Mouse (Mus musculus) gastrocnemius, adult 2 months (tissue): ENCODE results near the gene D330020A13Rik. TPM values are rescaled to one million over a fixed set of nuclear protein-coding genes. Genes with fewer than 3 reads are reported as not detected.
A peak's percentile ranks its signal among the peaks of the same experiment; 100 is the strongest.
"Not testable (repeated sequence)": the region's sequence is repeated elsewhere in the genome, so short reads cannot be mapped to it uniquely, and the experiment has no call there.

Source experiments
- DNase-seq: peaks from one replicate; pipeline ENCODE4 v3.0.0; 2022
- H3K27ac ChIP-seq: fragments of 200-600 bp; 2 replicates; pipeline ENCODE4 v1.8.1; 2022; ENCODE audit warnings: mild to moderate bottlenecking
- H3K4me3 ChIP-seq: fragments of 200-600 bp; 2 replicates; pipeline ENCODE4 v1.8.1; 2022; ENCODE audit warnings: mild to moderate bottlenecking, moderate library complexity
- CTCF ChIP-seq: fragments of 200-600 bp; IDR thresholded peaks from 2 replicates; pipeline ENCODE4 v1.8.1; 2022; ENCODE audit warnings: antibody characterized with exemption, mild to moderate bottlenecking, moderate library complexity
- intact Hi-C: fragments of 180-260 bp; cut with DNase I; formaldehyde crosslinking; loops from one replicate; pipeline ENCODE4 v1.15.1; 2025
- total RNA-seq, 2 experiments: library from RNA; stranded (reverse); gene quantifications; 2 replicates each; pipeline ENCODE4 v1.2.3; 2021

Gene D330020A13Rik
- total RNA-seq, 2 experiments from 2014 or later: not detected

DNA sequence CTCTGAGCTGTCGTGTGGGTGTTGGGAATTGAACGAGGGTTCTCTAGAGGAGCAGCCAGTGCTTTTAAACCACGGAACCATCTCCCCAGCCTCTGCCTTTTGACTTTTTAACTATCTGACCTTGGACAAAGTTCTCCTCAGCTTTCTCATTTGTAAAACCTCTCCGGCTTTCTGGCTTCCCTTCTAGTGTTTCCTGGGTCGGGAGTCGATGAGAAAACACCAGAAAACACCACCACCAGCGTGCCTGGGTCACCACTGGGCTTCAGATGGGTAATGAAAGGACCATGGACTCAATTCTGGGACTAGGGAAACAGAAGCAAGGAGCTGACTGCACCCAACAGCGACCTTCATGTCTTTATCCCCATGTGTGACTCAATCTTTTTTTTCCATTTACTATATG, 20.0 kb upstream of the D330020A13Rik start:
- H3K27ac ChIP-seq: peak overlapping the region; percentile 66; the same call in 1 of the 2 replicates
- H3K4me3 ChIP-seq: no peak overlapping the region
- intact Hi-C loops: no loop called here
- no peak for TF ChIP-seq CTCF
- no peak for DNase-seq

DNA sequence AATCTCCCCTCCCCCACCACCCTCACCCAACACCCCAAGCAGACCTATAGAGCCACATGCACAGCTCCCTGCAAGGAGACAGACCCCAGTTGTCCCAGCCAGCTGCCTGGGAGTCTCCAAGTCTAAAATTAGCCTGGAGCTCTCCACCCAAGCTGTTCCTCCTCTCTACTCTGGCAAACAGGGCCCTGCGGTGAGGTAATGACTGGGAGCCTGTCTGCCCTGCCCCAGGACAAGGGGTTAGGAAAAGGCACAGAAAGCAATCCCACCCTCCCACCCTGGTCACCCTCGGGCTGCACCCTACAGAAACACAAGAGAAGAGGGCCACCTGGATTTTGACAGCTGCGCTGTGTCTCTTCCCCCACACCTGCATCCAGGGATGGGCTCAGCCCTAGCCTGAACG, 19.3 kb upstream of the D330020A13Rik start:
- peak; percentile 80 for DNase-seq
- intact Hi-C loops: no loop called here
- H3K4me3 ChIP-seq: peak overlapping the region; percentile 37
- peak overlapping the region; percentile 66 for H3K27ac ChIP-seq
- TF ChIP-seq CTCF: no peak

DNA sequence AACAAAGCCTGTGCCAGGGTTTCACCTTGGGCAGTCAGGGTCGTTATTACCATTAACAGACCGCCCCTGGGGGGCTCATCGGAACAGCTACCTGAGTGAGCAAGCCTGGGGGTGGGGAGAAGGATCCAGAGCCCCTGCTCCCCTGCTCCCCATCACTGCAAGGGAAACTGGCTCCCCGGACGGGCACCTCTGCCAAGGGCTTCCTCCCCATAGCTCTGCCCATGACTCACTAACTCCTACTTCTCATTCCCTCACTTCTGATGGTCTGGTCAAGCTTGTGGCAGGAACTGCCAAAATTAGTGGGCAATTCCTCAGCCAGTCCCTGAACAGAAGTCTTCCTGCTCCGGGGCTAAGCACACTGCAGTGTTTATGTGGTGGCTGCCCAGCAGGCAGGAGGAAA, 18.9 kb upstream of the D330020A13Rik start:
- H3K27ac ChIP-seq: peak overlapping the region; percentile 66; the same call in 1 of the 2 replicates
- intact Hi-C loops: no loop called here
- H3K4me3 ChIP-seq: peak overlapping the region; percentile 37
- peak; percentile 31 for DNase-seq
- no peak for TF ChIP-seq CTCF

DNA sequence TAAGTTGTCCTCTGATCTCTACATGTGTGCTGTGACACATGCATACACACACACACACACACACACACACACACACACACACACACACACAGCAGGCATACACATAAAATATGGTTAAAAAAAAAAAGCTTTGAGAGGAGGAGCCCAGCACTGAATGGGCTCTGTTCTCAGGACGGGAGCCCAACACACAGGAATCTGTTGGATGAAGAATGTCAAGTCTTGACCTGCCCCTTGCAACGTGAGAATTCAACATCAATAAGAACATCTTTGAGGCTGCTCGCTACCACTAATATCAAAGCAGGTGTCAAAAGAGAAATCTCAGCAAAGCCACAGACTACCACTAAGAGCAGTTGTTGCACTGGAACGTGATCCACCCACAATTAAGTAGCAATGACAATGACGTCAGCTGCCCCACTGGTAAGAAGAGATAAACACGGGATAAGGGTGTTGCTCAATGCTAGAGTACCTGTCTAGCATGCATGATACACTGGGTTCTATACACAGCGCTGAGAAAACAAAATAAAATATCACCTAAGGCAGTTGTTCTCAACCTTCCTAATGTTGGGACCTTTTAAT, 17.2 kb upstream of the D330020A13Rik start:
- intact Hi-C loops: no loop called here
- DNase-seq: no peak
- no peak overlapping the region for H3K4me3 ChIP-seq
- no peak overlapping the region for H3K27ac ChIP-seq
- TF ChIP-seq CTCF: no peak

DNA sequence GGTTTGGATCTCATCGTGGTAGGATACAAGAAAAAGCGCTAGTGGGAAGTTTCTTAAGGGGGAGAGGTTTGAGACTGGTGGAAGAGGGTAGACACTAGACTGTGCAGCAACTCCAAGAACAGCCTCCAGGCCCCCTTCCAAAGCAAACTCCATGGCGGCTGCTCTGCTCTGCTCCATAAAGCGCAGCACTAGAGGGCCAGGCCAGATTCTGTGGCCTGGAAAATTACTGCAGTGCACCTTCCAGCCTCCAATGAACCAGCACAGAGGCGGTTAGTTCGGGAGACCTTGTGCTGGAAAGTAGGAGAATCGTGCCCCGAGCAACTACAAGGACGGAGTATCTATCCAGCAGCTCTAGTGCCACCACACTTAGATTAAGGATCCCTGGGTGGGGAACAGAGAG, 6.9 kb upstream of the D330020A13Rik start:
- intact Hi-C loops: no loop called here
- TF ChIP-seq CTCF: no peak
- H3K27ac ChIP-seq: no peak overlapping the region
- no peak for DNase-seq
- H3K4me3 ChIP-seq: no peak overlapping the region

DNA sequence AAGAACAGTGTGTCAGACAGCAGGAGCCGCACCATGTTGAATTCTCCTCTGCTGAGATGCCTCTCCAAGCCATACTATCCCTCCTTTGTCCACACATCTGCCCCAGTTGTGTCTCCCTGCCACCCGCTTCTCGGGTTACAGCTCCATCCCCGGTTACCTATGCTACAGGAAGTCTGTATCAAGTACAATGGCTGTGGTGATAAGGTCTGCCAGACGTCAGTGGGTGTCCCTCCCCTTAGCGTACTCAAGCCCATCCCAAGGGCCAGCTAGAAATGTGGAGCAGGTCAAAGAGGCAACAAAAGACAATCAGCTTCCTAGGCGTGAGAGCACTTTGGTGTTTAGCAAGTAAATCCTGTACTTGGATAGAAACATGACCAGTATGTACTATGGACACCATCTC, 5.6 kb upstream of the D330020A13Rik start:
- TF ChIP-seq CTCF: no peak
- Histone ChIP-seq H3K4me3 (no peak overlapping the region), H3K27ac (no peak overlapping the region)
- DNase-seq: no peak
- intact Hi-C loops: no loop called here

DNA sequence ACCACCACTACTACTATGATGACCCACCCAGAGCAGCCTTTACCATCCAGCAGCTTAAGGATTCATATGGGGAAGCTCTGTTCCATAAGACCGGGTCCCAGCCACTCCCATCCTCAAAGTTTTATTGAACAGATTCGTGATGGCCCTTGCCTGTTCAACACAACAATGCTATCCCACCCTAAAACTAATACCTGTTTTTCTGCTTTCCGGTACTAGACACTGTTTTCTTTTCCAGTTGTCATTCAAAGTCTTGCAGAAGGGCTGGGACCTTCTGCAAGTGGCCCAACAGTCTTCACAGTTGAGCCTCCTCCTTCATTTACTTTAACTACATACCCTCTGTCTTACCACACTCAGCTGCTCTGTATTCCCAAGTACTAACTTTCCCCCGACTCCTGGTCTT, 4.7 kb upstream of the D330020A13Rik start:
- Histone ChIP-seq H3K27ac (no peak overlapping the region), H3K4me3 (no peak overlapping the region)
- no peak for TF ChIP-seq CTCF
- DNase-seq: no peak
- intact Hi-C loops: no loop called here

DNA sequence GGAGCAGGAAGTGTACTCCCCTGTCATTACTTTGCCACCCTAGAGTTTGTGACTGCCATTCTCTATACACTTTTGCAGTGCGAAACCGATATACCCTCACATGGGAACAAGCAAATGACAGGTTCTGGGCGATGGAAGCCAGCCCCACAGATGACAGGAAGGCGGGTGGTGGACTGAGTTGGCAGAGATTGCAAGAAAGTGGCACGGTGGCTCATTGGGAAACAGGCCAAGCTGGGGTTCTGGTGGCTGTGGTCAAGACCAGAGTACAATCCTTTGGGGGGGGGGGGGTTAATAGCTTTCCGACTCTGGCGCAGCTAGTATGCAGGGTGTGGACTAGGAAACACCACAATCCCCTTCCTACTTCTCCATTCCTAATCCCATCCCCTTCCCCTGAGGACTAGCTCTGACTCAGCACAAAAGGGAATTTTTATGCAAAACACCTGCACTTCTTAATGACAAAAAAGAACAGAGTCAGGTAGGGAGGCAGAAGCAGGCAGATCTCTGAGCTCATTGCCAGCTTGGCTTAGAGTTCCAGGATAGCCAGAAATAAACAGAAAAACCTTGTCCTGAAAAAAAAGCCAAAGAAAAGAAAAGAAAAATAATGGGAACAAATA, 2.7 kb upstream of the D330020A13Rik start:
- no peak for DNase-seq

DNA sequence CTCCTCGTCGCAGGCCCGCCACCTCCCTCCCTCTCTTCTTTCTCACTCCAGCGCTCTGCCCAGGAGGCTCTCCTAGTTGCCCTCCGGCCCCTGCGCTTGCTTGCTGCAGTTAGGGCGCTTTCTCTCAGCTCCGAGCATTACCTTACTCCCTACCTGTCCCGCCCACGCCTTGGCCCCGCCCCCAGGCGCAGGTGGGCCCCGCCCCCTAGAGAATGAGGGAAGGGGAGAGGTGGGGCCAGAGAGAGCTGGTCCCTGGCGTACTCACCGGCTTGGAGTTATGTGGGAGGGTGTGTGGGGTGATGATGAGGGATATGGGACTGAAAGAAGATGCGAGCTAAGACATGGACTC, 595 bp downstream of the D330020A13Rik start:
- H3K4me3 ChIP-seq: peak overlapping the region; percentile 81
- intact Hi-C loops: no loop called here
- no peak for DNase-seq
- TF ChIP-seq CTCF: no peak
- H3K27ac ChIP-seq: no peak overlapping the region; the same call in 1 of the 2 replicates

More for the DNA sequence above, 2.7 kb upstream of the D330020A13Rik start:
- no peak overlapping the region for H3K4me3 ChIP-seq
- TF ChIP-seq CTCF: no peak
- intact Hi-C loops: no loop called here
- H3K27ac ChIP-seq: no peak overlapping the region

DNA sequence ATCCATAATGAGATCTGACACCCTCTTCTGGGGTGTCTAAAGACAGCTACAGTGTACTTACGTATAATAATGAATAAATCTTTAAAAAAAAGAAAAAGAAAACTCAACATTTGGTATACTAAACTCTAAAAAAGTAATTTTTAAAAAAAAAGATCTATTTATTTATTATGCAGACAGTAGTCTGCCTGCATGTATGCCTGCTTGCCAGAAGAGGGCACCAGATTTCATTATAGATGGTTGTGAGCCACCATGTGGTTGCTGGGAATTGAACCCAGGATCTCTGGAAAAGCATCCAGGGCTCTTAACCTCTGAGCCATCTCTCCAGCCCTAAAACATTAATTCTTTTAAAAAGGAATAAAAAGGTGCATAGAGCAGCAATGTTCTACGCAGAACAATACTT, 2.4 kb downstream of the D330020A13Rik start:
- peak; percentile 33; the same call in 1 of the 2 replicates for TF ChIP-seq CTCF
- H3K4me3 ChIP-seq, intact Hi-C loops, H3K27ac ChIP-seq, DNase-seq: not testable (repeated sequence)

DNA sequence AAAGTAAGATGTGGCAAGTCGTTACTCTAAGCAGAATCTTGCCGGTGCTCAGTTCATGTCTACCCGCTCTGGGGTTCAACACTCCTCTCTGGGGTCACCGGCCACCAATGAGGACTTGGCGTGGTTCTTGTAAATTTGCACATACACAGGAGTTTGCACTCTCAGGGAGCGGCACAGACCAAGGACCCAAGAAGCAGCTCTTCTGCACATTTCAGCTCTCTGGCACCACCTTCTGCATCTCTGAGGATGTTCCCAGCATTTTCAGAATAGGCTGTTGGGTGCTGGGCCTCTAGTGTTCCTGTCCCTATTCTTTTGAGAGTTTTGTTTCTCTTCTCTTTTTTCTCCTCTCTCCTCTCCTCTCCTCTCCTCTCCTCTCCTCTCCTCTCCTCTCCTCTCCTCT, 7.0 kb downstream of the D330020A13Rik start:
- DNase-seq: peak; percentile 40
- H3K27ac ChIP-seq: no peak overlapping the region
- H3K4me3 ChIP-seq: no peak overlapping the region
- peak; percentile 66 for TF ChIP-seq CTCF
- intact Hi-C loops: no loop called here

DNA sequence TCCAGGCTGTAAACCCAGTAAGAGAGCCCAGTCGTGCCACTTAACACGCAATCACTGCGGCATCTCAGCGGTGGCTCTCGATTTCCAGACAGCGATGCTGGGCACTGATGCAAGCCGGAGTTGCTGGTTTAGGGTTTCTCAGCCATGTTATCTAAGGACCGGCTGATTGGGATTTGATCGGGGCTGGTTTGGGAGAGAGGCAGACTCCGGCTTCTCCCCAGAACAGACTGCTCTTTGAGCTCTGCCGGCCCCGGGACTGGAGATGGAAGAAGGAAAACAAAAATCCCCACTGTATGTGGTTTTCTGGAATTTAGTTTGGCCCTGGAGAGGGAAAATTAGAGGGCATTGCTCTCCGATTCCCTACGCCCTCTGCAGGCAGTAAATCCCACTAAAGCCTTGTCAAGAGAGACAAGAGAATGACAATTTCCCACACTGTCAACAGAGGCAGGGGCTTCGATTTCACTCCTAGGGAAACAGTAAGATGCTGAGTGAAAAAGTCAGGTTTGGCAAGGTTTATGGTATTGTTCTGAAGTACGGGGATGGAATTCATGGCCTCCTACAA, 8.7 kb downstream of the D330020A13Rik start:
- intact Hi-C loops: loop anchor here (2.0 kb wide), 1 partner anchor 80 kb away; no protein-coding TSS in a partner anchor

DNA sequence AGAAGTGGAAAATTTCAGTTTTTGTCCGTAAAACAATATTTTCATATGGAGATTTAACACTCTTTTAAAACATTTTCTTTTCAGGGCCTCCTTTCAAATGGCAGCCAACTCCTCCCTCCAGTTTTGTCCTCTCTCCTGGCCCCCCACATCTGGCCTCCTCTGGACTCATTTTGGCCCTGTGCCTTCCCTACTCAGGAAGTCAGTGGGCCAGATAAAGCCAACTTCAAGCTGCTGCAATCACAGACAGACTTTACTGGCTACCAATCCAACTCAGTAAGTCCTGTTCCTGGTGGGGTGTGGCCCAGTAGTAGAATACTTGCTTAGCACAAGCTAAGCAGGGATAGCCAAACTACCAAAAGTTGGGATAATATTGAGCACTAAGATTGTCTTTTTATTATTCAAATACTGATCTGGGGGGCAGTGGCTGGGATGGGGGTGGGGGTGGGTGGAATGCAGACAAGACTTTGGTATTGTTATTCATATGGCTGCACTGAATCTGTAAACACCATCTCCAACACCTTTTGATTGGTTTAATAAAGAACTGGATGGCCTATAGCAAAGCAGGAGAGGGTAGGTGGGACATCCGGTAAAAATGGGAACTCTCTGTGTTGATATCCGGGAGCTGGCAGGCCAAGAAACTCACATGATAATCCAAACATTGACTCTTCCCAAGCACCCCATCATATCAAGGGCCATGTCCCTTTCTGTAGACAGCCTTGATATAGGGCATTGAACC, 12.9 kb downstream of the D330020A13Rik start:
- DNase-seq: no peak
- intact Hi-C loops: no loop called here

More for the DNA sequence above, 8.7 kb downstream of the D330020A13Rik start:
- peak overlapping the region; percentile 48 for H3K4me3 ChIP-seq
- TF ChIP-seq CTCF: peak; percentile 44
- DNase-seq: peak; percentile 28
- no peak overlapping the region for H3K27ac ChIP-seq

More for the DNA sequence above, 12.9 kb downstream of the D330020A13Rik start:
- Histone ChIP-seq H3K4me3 (no peak overlapping the region), H3K27ac (no peak overlapping the region)
- TF ChIP-seq CTCF: no peak
